Mouse (Mus musculus) cerebellum, adult 8-10 months (tissue): ENCODE measurements around the gene Rapgefl1.
A peak's percentile ranks its signal among the peaks of the same experiment; 100 is the strongest.

ENCODE experiments used
- DNase-seq: peaks from one replicate; pipeline ENCODE4 v3.0.0; 2022

The Rapgefl1 gene

GRCm38 (mm10) chr11:98863028-98863750 is 26.6 kb downstream of the Rapgefl1 start, which contains the start of gene Wipf2:
Gene Wipf2, plus strand, starts transcription at chr11:98863638.
- DNase-seq = peak; percentile 94

- DNase-seq = peak; percentile 53
These were observed 27.3 kb downstream of the Rapgefl1 start for GRCm38 (mm10) chr11:98863751-98864429.

GRCm38 (mm10) chr11:98867293-98867692 is 30.7 kb downstream of the Rapgefl1 start:
- no peak for DNase-seq

DNA sequence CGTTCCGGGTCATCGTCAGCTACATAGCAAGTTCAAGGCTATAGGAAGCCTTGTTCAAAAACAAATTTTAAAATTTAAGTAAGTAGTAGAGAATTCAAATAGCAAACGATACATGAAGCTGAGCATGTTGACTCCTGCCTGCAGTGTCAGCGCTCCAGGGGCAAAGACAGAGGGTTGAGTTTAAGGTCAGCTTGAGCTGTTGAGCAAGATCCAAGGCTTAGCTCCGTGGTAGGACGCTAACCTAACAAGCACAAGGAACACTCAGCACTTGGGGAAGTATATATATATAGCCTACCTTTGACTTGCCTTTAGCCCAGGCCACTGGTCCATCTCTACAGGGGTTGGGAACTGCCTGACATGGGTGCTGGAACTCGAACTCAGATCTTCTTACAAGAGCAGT is 33.3 kb downstream of the Rapgefl1 start:
- DNase-seq = no peak

DNA sequence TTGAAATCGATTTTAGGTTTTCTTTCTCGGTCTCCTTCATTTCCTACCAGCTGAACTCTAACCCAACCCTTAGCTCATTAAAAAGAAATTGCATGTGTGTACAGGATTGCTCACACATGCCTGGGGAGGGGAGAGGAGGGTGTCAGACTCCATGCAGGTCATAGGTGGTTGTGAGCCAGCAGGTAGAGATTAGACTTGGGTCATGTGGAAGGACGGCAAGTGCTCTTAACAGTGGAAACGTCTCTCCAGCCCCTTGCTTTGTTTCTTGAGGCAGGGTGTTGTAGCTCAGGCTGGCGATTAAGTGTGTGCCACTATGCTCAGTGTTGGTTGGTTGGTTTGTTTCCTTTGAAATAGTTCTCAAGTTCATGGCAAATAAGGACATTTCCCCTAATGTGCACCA is 34.2 kb downstream of the Rapgefl1 start:
- no peak for DNase-seq

GRCm38 (mm10) chr11:98871416-98871815 is 34.8 kb downstream of the Rapgefl1 start:
- DNase-seq = no peak

- peak; percentile 47 for DNase-seq
These were observed 35.5 kb downstream of the Rapgefl1 start for GRCm38 (mm10) chr11:98872040-98872439.

DNA sequence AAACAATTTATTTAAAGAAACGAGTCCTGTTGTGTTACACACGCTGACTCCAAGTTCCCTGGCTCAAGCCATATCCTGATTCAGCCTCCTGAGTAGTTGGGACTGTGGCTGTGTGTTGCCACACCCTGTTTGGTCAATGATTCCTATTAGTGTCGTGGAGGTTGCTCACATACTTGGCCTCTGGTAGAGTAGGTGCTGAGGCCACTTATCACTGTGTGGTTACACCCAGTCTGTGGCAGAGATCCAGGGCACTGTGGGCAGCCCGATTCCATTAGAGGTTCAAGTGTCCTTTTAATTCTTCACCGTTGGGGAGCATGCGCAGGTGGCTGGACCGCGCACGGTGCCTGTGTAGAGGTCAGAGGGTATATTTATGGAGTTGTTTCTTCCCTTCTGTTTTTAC is 37.3 kb downstream of the Rapgefl1 start:
- no peak for DNase-seq

- DNase-seq = no peak
These were observed 40.4 kb downstream of the Rapgefl1 start for GRCm38 (mm10) chr11:98877001-98877400.

GRCm38 (mm10) chr11:98887703-98888102 is 51.1 kb downstream of the Rapgefl1 start:
- DNase-seq = no peak

DNA sequence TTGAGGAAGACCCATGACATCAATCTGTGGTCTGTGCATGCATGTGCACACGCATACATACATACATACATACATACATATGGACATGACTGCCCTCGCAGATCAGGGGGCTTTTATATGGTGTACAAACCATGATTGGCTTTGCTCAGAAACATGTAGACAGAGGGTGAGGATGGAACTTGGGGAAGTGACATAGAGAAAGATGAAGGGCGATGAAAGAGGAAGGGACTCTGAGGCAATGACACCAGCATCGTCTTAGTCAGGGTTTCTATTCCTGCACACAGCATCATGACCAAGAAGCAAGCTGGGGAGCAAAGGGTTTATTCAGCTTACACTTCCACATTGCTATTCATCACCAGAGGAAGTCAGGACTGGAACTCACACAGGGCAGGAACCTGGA is 52.5 kb downstream of the Rapgefl1 start:
- no peak for DNase-seq

GRCm38 (mm10) chr11:98889977-98890376 is 53.4 kb downstream of the Rapgefl1 start:
- DNase-seq = no peak

GRCm38 (mm10) chr11:98892426-98892825 is 55.8 kb downstream of the Rapgefl1 start:
- no peak for DNase-seq

- DNase-seq = no peak
These were observed 64.0 kb downstream of the Rapgefl1 start for GRCm38 (mm10) chr11:98900529-98901125.

DNA sequence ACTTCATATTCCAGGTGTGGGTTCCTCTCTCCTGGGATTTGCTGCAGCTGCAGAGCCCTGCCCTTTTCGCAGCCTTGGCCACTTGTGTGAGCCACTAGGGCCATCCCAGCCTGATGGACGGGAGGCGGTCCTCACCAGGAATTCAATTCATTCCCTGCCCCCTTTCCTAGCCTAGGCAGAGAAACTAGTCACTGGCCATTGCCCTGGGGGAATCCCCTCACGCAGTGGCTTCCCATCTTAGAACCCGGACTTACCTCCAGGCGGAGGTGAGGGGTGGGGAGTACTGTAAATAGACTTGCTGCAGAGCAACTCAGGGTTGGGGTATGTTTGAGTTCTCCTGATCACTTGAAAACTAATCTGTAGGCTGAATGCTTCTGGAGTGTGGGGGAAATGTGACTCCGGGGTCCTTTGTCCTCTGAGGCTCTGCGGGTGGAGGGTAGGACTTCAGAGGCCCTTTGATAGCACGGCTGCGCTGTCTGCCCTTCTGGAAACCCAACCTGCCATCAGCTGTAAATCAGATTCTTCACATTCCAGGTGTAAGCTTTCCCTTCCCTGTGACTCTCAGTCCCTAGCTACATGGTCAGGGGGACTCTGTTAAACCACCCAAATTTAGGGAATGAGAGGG is 66.1 kb downstream of the Rapgefl1 start:
- DNase-seq = no peak
